In genomic region chr3:79446124-79446523, GRCm38 (mm10) we compare ENCODE assay signal across 19 mouse cellular contexts.
"Had no signal": no experiment of that assay in that cellular context is flagged by ENCODE, and none has a peak within 500 bp of the region (broad histone marks: within the 10 kb centered on the region; RNA-seq: fewer than 3 reads in every experiment).

No protein-coding gene starts in this region.

- H3K4me3 ChIP-seq: limb, embryonic 10.5 days; limb, embryonic 13.5 days; liver, embryonic 13.5 days; midbrain, embryonic 12.5 days; midbrain, embryonic 15.5 days; neural tube, embryonic 12.5 days; neural tube, embryonic 15.5 days had no signal

- H3K4me1 ChIP-seq: liver, embryonic 13.5 days; midbrain, embryonic 12.5 days; midbrain, embryonic 15.5 days; neural tube, embryonic 12.5 days had no signal

- H3K36me3 ChIP-seq: limb, embryonic 10.5 days; limb, embryonic 13.5 days; liver, embryonic 13.5 days; midbrain, embryonic 12.5 days; midbrain, embryonic 15.5 days; neural tube, embryonic 12.5 days; neural tube, embryonic 15.5 days had no signal

- H3K9me3 ChIP-seq: limb, embryonic 10.5 days; limb, embryonic 13.5 days; liver, embryonic 13.5 days; midbrain, embryonic 12.5 days; midbrain, embryonic 15.5 days; neural tube, embryonic 12.5 days; neural tube, embryonic 15.5 days had no signal

- H3K9ac ChIP-seq: limb, embryonic 13.5 days; liver, embryonic 13.5 days; midbrain, embryonic 12.5 days; midbrain, embryonic 15.5 days; neural tube, embryonic 12.5 days; neural tube, embryonic 15.5 days had no signal

- H3K27ac ChIP-seq: limb, embryonic 10.5 days; limb, embryonic 13.5 days; liver, embryonic 13.5 days; midbrain, embryonic 12.5 days; midbrain, embryonic 15.5 days; neural tube, embryonic 12.5 days; neural tube, embryonic 15.5 days had no signal

- DNase-seq: kidney, adult 18-20 months; kidney, adult 9 months; kidney, postnatal 14 days; kidney, postnatal 4 days; layer of hippocampus, postnatal 36 days; liver; liver, embryonic 13.5 days; lung, adult 2 months; lung, postnatal 14 days; lung, postnatal 4 days; retina, postnatal 1 day; thymus, adult 2 months; thymus, postnatal 25 days had no signal
